Mouse (Mus musculus) bone marrow macrophage, adult 2 months (primary cell): Measurements from ENCODE around the gene Grap2.

Experiments used
- CTCF ChIP-seq: IDR thresholded peaks from 2 replicates; pipeline ENCODE4 v1.5.1; 2012; ENCODE audit warnings: low read depth, mild to moderate bottlenecking, low read length, moderate library complexity
- POLR2A ChIP-seq: IDR thresholded peaks from 2 replicates; pipeline ENCODE4 v1.6.1; 2012; ENCODE audit warnings: mild to moderate bottlenecking, low read depth, low read length, borderline replicate concordance

DNA sequence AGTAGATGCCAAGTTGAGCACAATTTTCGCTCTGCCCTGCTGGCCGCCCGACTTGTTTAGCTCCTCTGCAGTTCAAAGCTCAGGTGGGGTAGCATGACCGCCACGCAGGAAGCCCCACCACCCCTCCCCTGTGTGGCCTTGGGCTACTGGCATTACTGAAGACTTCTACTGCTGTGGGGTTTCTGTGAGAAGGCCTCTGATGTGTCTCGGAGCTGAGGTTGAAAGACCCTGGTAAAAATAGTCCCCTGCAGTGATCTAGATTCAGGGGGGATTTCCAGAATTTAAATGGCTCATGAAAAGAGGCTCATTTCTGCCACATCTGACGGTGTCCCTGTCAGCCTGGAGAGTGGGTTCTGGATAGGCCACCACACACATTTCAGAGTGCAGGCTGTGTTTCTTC, 30.1 kb downstream of the Grap2 start:
- TF ChIP-seq CTCF = no peak
- TF ChIP-seq POLR2A = no peak
